ENCODE assay signal across 8 mouse cellular contexts in the genomic region with DNA sequence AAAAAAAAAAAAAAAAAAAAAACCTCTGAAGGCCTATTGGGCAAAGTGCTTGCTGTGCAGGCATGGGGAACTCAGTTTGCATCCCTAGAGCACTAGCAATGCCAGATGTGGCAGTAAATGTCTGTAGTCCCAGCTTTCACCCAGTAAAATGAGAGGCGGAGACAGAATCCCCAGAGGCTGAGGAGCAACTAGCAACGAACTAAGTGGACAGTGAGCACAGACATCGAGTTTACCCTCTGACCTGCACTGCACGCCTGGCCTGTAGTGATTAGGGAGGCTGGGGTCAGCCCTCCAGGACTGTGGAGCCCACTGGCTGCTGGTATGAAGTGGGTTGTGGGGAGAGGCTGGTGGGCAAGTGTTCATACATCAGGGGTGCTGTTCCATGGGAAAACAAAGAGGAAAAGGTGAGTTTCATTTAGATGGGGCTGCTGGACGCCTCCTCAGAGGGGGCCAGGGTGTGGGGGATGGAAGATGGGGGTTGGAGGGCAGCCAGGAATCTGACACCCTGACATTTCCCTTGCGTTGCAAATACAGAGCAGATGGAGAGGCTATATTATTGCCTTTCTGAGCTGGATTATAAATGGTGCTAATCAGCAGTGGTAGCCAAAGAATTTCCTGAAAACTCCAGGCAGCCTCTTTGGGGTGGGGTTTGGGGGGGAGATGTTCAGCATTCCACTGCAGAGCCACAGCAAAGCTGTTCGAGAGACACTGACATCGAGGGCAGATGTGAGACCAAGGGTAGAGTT.
DNase-seq lines count a peak whose midpoint lies in the region; ATAC-seq lines count a peak whose summit lies in the region.
"Had no signal": no experiment of that assay in that cellular context is flagged by ENCODE, and none has a peak within 500 bp of the region (broad histone marks: within the 10 kb centered on the region; RNA-seq: fewer than 3 reads in every experiment).

No protein-coding gene starts in this region.

- no peaks in the 10 kb centered on the region for H3K36me3 ChIP-seq in midbrain, embryonic 13.5 days
- H3K36me3 ChIP-seq in midbrain, embryonic 14.5 days (ENCODE audit: control insufficient read depth, insufficient read depth, low read length) = no peaks in the 10 kb centered on the region

- H3K27me3 ChIP-seq in midbrain, embryonic 13.5 days = no peaks in the 10 kb centered on the region
- no peaks in the 10 kb centered on the region for H3K27me3 ChIP-seq in midbrain, embryonic 14.5 days (ENCODE audit: control insufficient read depth, insufficient read depth, low read length)

- no peak overlapping the region for H3K4me2 ChIP-seq in midbrain, embryonic 13.5 days (replicated peaks)
- H3K4me2 ChIP-seq in midbrain, embryonic 14.5 days (ENCODE audit: low read length) = no peak overlapping the region

- ATAC-seq in midbrain, embryonic 13.5 days = 0 out of 2 replicates have a peak, but pooled peaks have one; percentile 27
- ATAC-seq in midbrain, embryonic 14.5 days (ENCODE audit: low FRiP score, low TSS enrichment) = no peak

- 52% methylated on average over 8 of the region's 8 CpGs for WGBS in midbrain, embryonic 13.5 days
- WGBS in midbrain, embryonic 14.5 days = 54% methylated on average over 8 of the region's 8 CpGs

- peaks cover 9% of the 10 kb centered on the region for H3K4me1 ChIP-seq in midbrain, embryonic 13.5 days (replicated peaks)
- no peaks in the 10 kb centered on the region for H3K4me1 ChIP-seq in midbrain, embryonic 14.5 days (ENCODE audit: control insufficient read depth, insufficient read depth, low read length)

- H3K27ac ChIP-seq in midbrain, embryonic 13.5 days = no peak overlapping the region
- H3K27ac ChIP-seq in midbrain, embryonic 14.5 days (replicated peaks; ENCODE audit: low read depth, low read length) = no peak overlapping the region

- no peak overlapping the region for H3K4me3 ChIP-seq in midbrain, embryonic 13.5 days (replicated peaks)
- H3K4me3 ChIP-seq in midbrain, embryonic 14.5 days (replicated peaks; ENCODE audit: low read depth, low read length) = no peak overlapping the region

- H3K9ac ChIP-seq in midbrain, embryonic 13.5 days (replicated peaks) = no peak overlapping the region
- no peak overlapping the region for H3K9ac ChIP-seq in midbrain, embryonic 14.5 days (replicated peaks; ENCODE audit: low read length)

- no peak for DNase-seq in midbrain, embryonic 14.5 days
- DNase-seq in heart, postnatal 4 days = peak; percentile 61
- DNase-seq in kidney, postnatal 36 days = peak; percentile 43 to 67
- DNase-seq in thymus, postnatal 4 days = no peak
- DNase-seq in frontal cortex, postnatal 10 days (ENCODE audit: low spot score in 2 of 2) = no peak
- DNase-seq in spleen, postnatal 10 days (ENCODE audit: low spot score in 2 of 2) = no peak
- DNase-seq: right cerebral cortex, postnatal 25 days had no signal

- no peaks in the 10 kb centered on the region for H3K9me3 ChIP-seq in midbrain, embryonic 13.5 days
- H3K9me3 ChIP-seq in midbrain, embryonic 14.5 days (ENCODE audit: control insufficient read depth, low read length) = no peaks in the 10 kb centered on the region

Comparison
In these comparisons a context has a peak if more than half of its experiments do, and no peak if none do; other contexts are left out.
1. DNase-seq: peak in heart, postnatal 4 days (single experiment) and kidney, postnatal 36 days (2 of 2); none in midbrain, embryonic 14.5 days (single experiment), thymus, postnatal 4 days (single experiment), frontal cortex, postnatal 10 days (0 of 2) and spleen, postnatal 10 days (0 of 2).